Mouse (Mus musculus) erythroblast, embryonic 14.5 days (primary cell): ENCODE data around the gene Gja10. TPM values are rescaled to one million over a fixed set of nuclear protein-coding genes. Genes with fewer than 3 reads are reported as not detected.

Source experiments
- H3K27me3 ChIP-seq: 2 replicates; pipeline ENCODE4 v1.6.1; 2012; ENCODE audit warnings: inconsistent platforms; ENCODE audit not compliant: control insufficient read depth
- H3K36me3 ChIP-seq: 2 replicates; pipeline ENCODE4 v1.6.1; 2012; ENCODE audit warnings: mild to moderate bottlenecking, inconsistent platforms; ENCODE audit not compliant: control insufficient read depth
- H3K4me1 ChIP-seq: 2 replicates; pipeline ENCODE4 v1.6.1; 2012; ENCODE audit warnings: inconsistent platforms; ENCODE audit not compliant: control insufficient read depth
- H3K4me3 ChIP-seq: replicated peaks from 2 replicates; pipeline ENCODE3; 2012; ENCODE audit warnings: moderate library complexity, mild to moderate bottlenecking, inconsistent platforms
- H3K9me3 ChIP-seq: 2 replicates; pipeline ENCODE4 v1.6.1; 2012; ENCODE audit warnings: low read length, inconsistent platforms, mixed read lengths; ENCODE audit not compliant: control insufficient read depth
- GATA1 ChIP-seq: IDR thresholded peaks from 2 replicates; pipeline ENCODE4 v1.6.1; 2012; ENCODE audit warnings: low read length, inconsistent platforms, mixed read lengths
- TAL1 ChIP-seq: IDR thresholded peaks from 3 replicates; pipeline ENCODE4 v1.6.1; 2012; ENCODE audit warnings: low read length, inconsistent platforms, mixed read lengths
- polyA plus RNA-seq: library from polyadenylated mRNA; stranded (reverse); fragments of >175 nt; gene quantifications from 2 replicates; pipeline ENCODE4 v1.2.3, GENCODE M21; 2012

Gene Gja10
- polyA plus RNA-seq, 1 experiment = not detected

GRCm38 (mm10) chr4:32564918-32565317 is 37.6 kb downstream of the Gja10 start:
- Histone ChIP-seq H3K9me3 (no peaks in the 10 kb centered on the region), H3K4me3 (no peak overlapping the region), H3K4me1 (no peaks in the 10 kb centered on the region), H3K27me3 (no peaks in the 10 kb centered on the region), H3K36me3 (no peaks in the 10 kb centered on the region; the same call in 1 of the 2 replicates)
- TF ChIP-seq GATA1 (no peak), TAL1 (no peak)

- TF ChIP-seq GATA1 = no peak
- TF ChIP-seq TAL1 = no peak
- Histone ChIP-seq H3K27me3 (no peaks in the 10 kb centered on the region), H3K9me3 (no peaks in the 10 kb centered on the region), H3K4me1 (no peaks in the 10 kb centered on the region), H3K4me3 (no peak overlapping the region), H3K36me3 (no peaks in the 10 kb centered on the region; the same call in 1 of the 2 replicates)
These were observed 38.1 kb downstream of the Gja10 start for GRCm38 (mm10) chr4:32564416-32564815.

GRCm38 (mm10) chr4:32562319-32563115 is 40.0 kb downstream of the Gja10 start:
- TF ChIP-seq GATA1 = no peak
- Histone ChIP-seq H3K9me3 (no peaks in the 10 kb centered on the region), H3K36me3 (no peaks in the 10 kb centered on the region; the same call in 1 of the 2 replicates), H3K4me3 (no peak overlapping the region), H3K27me3 (no peaks in the 10 kb centered on the region), H3K4me1 (no peaks in the 10 kb centered on the region)

DNA sequence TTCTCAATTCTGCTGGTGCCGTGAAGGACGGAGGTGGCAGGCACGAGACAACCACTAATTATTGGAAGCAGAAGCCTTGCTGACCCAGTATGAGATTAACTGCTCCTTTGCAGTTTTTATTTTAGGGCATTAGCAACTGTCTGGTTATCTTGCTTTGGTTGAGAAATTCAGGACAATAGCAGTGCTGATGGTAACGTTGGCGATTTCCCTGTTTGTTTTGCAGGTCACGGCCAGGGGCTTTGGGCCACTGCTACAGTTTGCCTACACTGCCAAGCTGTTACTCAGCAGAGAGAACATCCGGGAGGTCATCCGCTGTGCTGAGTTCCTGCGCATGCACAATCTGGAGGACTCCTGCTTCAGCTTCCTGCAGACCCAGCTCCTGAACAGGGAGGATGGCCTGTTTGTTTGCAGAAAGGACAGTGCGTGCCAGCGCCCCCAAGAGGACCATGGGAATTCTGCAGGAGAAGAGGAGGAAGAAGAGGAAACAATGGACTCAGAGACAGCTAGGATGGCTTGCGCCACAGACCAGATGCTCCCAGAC is 40.9 kb downstream of the Gja10 start:
- no peak for TF ChIP-seq GATA1
- no peak for TF ChIP-seq TAL1
- Histone ChIP-seq H3K36me3 (no peaks in the 10 kb centered on the region; the same call in 1 of the 2 replicates), H3K9me3 (no peaks in the 10 kb centered on the region), H3K4me3 (no peak overlapping the region), H3K27me3 (no peaks in the 10 kb centered on the region), H3K4me1 (no peaks in the 10 kb centered on the region)

- H3K36me3 ChIP-seq = no peaks in the 10 kb centered on the region; the same call in 1 of the 2 replicates
- TF ChIP-seq TAL1 (no peak), GATA1 (no peak)
- H3K9me3 ChIP-seq = no peaks in the 10 kb centered on the region
- H3K4me3 ChIP-seq = no peak overlapping the region
- no peaks in the 10 kb centered on the region for H3K27me3 ChIP-seq
- H3K4me1 ChIP-seq = no peaks in the 10 kb centered on the region
These were observed 41.6 kb downstream of the Gja10 start for GRCm38 (mm10) chr4:32560724-32561554.

DNA sequence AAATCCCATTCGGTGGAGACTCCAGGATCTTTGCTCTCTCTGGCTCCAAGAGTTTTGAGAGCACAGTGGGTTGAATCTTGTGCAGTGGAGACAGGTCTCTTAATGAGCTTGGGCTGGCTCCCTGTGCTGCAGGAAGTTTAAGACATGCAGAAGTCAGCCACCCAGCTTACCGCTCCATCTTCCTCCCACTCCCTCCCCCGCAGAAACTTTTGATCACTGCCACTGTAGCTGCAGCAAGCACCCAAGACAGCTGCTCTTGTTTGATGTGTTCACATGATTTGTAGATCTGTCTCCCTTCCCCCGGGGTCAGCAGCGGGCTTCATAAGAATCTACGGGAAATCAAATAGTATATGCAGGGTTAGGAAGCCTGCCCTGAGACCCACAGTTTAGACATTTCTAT is 42.3 kb downstream of the Gja10 start:
- no peaks in the 10 kb centered on the region for H3K4me1 ChIP-seq
- no peaks in the 10 kb centered on the region for H3K9me3 ChIP-seq
- H3K36me3 ChIP-seq = no peaks in the 10 kb centered on the region; the same call in 1 of the 2 replicates
- TF ChIP-seq GATA1 = no peak
- no peak for TF ChIP-seq TAL1
- H3K27me3 ChIP-seq = no peaks in the 10 kb centered on the region
- no peak overlapping the region for H3K4me3 ChIP-seq

GRCm38 (mm10) chr4:32555506-32555905 is 47.1 kb downstream of the Gja10 start:
- Histone ChIP-seq H3K27me3 (no peaks in the 10 kb centered on the region), H3K4me1 (no peaks in the 10 kb centered on the region), H3K36me3 (no peaks in the 10 kb centered on the region), H3K4me3 (no peak overlapping the region), H3K9me3 (no peaks in the 10 kb centered on the region)
- TF ChIP-seq TAL1 (no peak), GATA1 (no peak)

DNA sequence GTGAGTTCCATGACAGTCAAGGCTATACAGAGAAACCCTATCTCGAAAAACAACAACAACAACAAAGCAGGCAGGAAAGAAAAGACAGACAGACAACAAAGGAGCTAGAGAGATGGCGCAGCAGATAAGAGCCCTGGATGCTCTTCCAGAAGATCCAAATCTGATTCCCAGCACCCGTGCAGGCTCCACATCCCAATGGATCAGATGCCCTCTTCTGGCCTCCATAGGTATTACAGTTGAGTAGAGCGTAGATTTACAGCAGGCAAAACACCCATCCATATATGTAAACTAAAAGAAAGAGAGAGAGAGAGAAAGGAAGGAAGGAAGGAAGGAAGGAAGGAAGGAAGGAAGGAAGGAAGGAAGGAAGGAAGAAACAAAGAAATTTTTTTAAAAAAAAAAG is 51.2 kb downstream of the Gja10 start:
- Histone ChIP-seq H3K9me3 (no peaks in the 10 kb centered on the region), H3K27me3 (no peaks in the 10 kb centered on the region), H3K36me3 (no peaks in the 10 kb centered on the region), H3K4me3 (no peak overlapping the region), H3K4me1 (no peaks in the 10 kb centered on the region)
- TF ChIP-seq GATA1 = no peak
- TF ChIP-seq TAL1 = no peak

- Histone ChIP-seq H3K36me3 (no peaks in the 10 kb centered on the region), H3K9me3 (no peaks in the 10 kb centered on the region), H3K27me3 (no peaks in the 10 kb centered on the region), H3K4me3 (no peak overlapping the region), H3K4me1 (no peaks in the 10 kb centered on the region)
- TF ChIP-seq GATA1 = no peak
- TF ChIP-seq TAL1 = no peak
These were observed 53.4 kb downstream of the Gja10 start for GRCm38 (mm10) chr4:32549150-32549549.

Other genes starting within 250 kb of the Gja10 start
- gene Casp8ap2, start 12.7 kb upstream of the Gja10 start, polyA plus RNA-seq = 0.07 and 0.12 TPM in 2 replicates
- gene Mdn1, start 54.4 kb upstream of the Gja10 start, polyA plus RNA-seq = 0.01 and 0.02 TPM in 2 replicates
- gene Lyrm2, start 197.5 kb upstream of the Gja10 start, polyA plus RNA-seq = 0.09 and 0.16 TPM in 2 replicates